Mouse (Mus musculus) limb, embryonic 15.5 days (tissue): ENCODE results near the gene Elavl3. TPM values are rescaled to one million over a fixed set of nuclear protein-coding genes. Genes with fewer than 3 reads are reported as not detected.
"Not testable (repeated sequence)": the region's sequence is repeated elsewhere in the genome, so short reads cannot be mapped to it uniquely, and the experiment has no call there.

Experiments used
- ATAC-seq: fragments of 200-750 bp; cut with Nextera tagmentation; 2 replicates; pipeline ENCODE4 v1.8.0; 2017; ENCODE audit warnings: low read depth, moderate TSS enrichment; ENCODE audit not compliant: insufficient number of reproducible peaks, low FRiP score, low TSS enrichment
- H3K27ac ChIP-seq: fragments of 300-500 bp; sonication (generic); 2 replicates; pipeline ENCODE4 v1.5.1; 2015; ENCODE audit warnings: moderate library complexity, mild to moderate bottlenecking, inconsistent platforms
- H3K27me3 ChIP-seq: fragments of 300-500 bp; sonication (generic); 2 replicates; pipeline ENCODE4 v1.6.1; 2015; ENCODE audit warnings: inconsistent platforms
- H3K36me3 ChIP-seq: fragments of 300-500 bp; sonication (generic); 2 replicates; pipeline ENCODE4 v1.6.1; 2015; ENCODE audit warnings: inconsistent platforms
- H3K4me1 ChIP-seq: fragments of 300-500 bp; sonication (generic); 2 replicates; pipeline ENCODE4 v1.6.1; 2015; ENCODE audit warnings: inconsistent platforms
- H3K4me2 ChIP-seq: fragments of 300-500 bp; sonication (generic); 2 replicates; pipeline ENCODE4 v1.6.1; 2015; ENCODE audit warnings: mild to moderate bottlenecking, inconsistent platforms
- H3K4me3 ChIP-seq: fragments of 300-500 bp; sonication (generic); 2 replicates; pipeline ENCODE4 v1.5.1; 2015; ENCODE audit warnings: mild to moderate bottlenecking, inconsistent platforms
- H3K9ac ChIP-seq: fragments of 300-500 bp; sonication (generic); 2 replicates; pipeline ENCODE4 v1.6.1; 2015; ENCODE audit warnings: inconsistent platforms
- H3K9me3 ChIP-seq: fragments of 300-500 bp; sonication (generic); 2 replicates; pipeline ENCODE4 v1.6.1; 2016; ENCODE audit warnings: inconsistent platforms
- WGBS: fragments of 180-500 bp; shearing (Covaris S2); methylation state at CpG from one replicate; pipeline ENCODE4 v1.1.7; 2015; 5-methylcytosine and 5-hydroxymethylcytosine counted together
- polyA plus RNA-seq: library from polyadenylated mRNA; unstranded; fragments of >200 nt; fragmentation: Nextera tagmentation; extraction: Ambion mirVana; gene quantifications from 2 replicates; pipeline ENCODE4 v1.2.1, GENCODE M21; 2015

The Elavl3 gene
- polyA plus RNA-seq, 1 experiment from 2014 or later: 0.10 TPM

DNA sequence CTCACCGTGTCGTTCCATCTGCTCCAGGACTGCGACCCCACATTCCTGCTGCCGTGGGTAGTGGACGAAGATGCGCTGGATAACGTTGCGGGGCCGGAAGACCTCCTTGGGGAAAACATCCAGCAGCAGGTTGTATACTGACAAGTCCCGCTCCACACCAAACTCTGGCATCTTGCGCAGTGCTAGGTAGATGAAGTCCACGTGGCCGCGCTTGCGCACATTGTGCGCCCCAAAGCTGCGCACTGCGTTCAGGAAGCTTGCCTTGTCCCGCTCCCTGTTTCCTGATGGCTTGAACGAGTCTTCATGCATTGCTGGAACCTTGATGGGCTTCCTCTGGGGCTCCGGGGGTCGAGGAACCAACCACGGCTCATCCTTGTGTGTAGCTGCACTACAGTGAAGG, 24.4 kb upstream of the Elavl3 start:
- no peak overlapping the region for H3K4me3 ChIP-seq
- no peak overlapping the region for H3K27ac ChIP-seq
- no peak for ATAC-seq
- 91% methylated on average over 23 of the region's 23 CpGs for WGBS
- H3K36me3 ChIP-seq: peaks cover 42% of the 10 kb centered on the region
- peaks cover 5% of the 10 kb centered on the region; the same call in 1 of the 2 replicates for H3K4me1 ChIP-seq
- H3K9me3 ChIP-seq: no peaks in the 10 kb centered on the region
- H3K9ac ChIP-seq: no peak overlapping the region
- H3K4me2 ChIP-seq: no peak overlapping the region
- H3K27me3 ChIP-seq: no peaks in the 10 kb centered on the region

GRCm38 (mm10) chr9:22075778-22076177, 24.0 kb upstream of the Elavl3 start:
- not testable (repeated sequence) for H3K4me3 ChIP-seq, H3K9me3 ChIP-seq, H3K4me1 ChIP-seq, H3K27me3 ChIP-seq, H3K4me2 ChIP-seq, ATAC-seq, H3K27ac ChIP-seq, H3K9ac ChIP-seq
- 69% methylated on average over 5 of the region's 5 CpGs for WGBS
- peaks cover 42% of the 10 kb centered on the region for H3K36me3 ChIP-seq

GRCm38 (mm10) chr9:22072276-22072675, 20.5 kb upstream of the Elavl3 start:
- WGBS: 90% methylated on average over 4 of the region's 4 CpGs
- Histone ChIP-seq H3K4me2 (no peak overlapping the region), H3K36me3 (peaks cover 41% of the 10 kb centered on the region), H3K27me3 (no peaks in the 10 kb centered on the region), H3K4me3 (no peak overlapping the region), H3K27ac (no peak overlapping the region), H3K4me1 (peaks cover 10% of the 10 kb centered on the region), H3K9me3 (no peaks in the 10 kb centered on the region), H3K9ac (no peak overlapping the region)
- no peak for ATAC-seq

DNA sequence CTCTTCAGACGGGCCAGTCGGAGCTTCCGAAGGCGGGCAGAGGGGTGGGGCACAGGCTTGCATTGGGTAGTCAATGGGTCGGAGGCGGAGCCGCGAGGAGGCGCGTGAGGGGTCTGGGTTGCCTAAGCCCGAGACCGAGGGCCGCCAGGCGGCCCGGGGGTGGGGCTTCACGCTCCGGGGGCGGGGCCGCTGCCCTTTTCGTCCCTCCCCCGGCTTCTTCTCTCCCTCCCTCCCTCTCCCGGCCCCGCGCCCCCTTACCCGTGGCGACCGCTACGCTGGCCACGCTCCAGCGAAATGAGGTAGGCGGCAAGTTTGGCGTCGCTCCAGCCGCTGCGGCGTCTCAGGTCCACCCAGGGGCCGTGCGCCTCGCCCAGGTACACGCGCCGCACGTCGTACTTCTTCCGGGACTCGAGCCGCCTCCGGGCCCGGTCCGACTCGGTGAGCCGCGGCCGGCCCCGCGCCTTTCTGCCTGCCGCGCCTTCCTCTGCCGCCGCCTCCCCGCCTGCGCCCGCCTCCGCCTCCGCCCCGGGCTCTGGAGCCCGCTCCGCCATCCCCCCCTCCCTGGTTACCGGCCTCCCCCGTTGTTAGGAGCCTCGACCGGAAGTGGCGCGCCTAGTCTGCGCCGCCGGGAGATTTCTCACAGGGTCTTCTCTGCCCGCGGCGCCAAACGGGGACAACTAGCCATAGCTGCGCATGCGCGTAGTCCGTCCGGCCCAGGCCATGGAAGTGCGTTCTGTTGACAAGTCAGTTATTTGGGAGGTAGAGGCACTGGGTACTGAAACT, 19.2 kb upstream of the Elavl3 start, which contains the start of the genes Gm49318 and Zfp653:
Gene Gm49318 (minus strand): TSS at position 469 of the 783 bp plus-strand sequence.
Gene Zfp653 (minus strand): TSS at position 586 of the 783 bp plus-strand sequence.
- Histone ChIP-seq H3K27ac (peak within 1 kb of the TSS; percentile 99), H3K36me3 (peaks cover 46% of the 10 kb centered on the region), H3K4me2 (peak within 1 kb of the TSS; percentile 56), H3K9ac (peak within 1 kb of the TSS; percentile 84), H3K27me3 (no peaks in the 10 kb centered on the region), H3K4me1 (peaks cover 10% of the 10 kb centered on the region), H3K9me3 (no peaks in the 10 kb centered on the region), H3K4me3 (peak within 1 kb of the TSS; percentile 85)
- peak; percentile 96 for ATAC-seq
- WGBS: under 1% methylated on average over 80 of the region's 87 CpGs

DNA sequence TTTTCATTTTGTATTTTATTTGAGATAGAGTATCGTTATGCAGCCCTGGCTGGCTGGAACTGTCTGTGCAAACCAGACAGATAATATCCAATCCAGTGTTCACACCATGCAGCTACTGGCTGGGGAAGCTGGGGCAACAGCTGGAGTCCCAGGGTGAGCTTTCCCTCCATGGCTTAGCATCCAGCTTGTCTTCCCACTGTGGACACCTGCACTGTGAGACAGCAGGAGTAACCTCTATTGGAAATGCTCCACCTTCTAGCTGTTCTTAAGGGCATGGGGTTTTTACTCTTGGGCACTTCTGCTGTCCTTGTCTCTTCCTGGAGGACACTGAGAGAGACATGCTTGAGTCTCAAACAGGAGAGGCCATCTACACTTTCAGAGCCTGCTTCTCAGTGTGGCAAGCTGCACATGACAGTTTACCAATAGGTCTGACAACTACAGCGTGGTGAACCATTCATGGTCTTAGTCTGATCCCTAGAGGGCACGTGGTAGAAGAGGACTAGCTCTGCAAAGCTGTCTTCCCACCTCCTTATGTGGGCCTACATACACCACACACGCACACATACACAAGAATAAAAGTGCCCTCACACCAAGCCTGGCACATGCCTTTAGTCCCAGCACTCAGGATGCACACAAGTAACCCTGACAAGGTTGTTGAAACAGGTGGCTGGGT, 18.2 kb upstream of the Elavl3 start:
- peak overlapping the region; percentile 64 for H3K27ac ChIP-seq
- no peaks in the 10 kb centered on the region for H3K9me3 ChIP-seq
- peak overlapping the region; percentile 56 for H3K4me2 ChIP-seq
- ATAC-seq: no peak
- H3K4me3 ChIP-seq: peak overlapping the region; percentile 85
- 69% methylated on average over 4 of the region's 4 CpGs for WGBS
- H3K4me1 ChIP-seq: peaks cover 10% of the 10 kb centered on the region
- 0 out of 2 replicates have a peak overlapping the region, but pooled peaks have one; percentile 84 for H3K9ac ChIP-seq
- no peaks in the 10 kb centered on the region for H3K27me3 ChIP-seq
- H3K36me3 ChIP-seq: peaks cover 52% of the 10 kb centered on the region

- 73% methylated on average over 5 of the region's 5 CpGs for WGBS
- Histone ChIP-seq H3K9ac (no peak overlapping the region), H3K4me2 (no peak overlapping the region), H3K27me3 (no peaks in the 10 kb centered on the region), H3K27ac (no peak overlapping the region), H3K4me1 (peaks cover 7% of the 10 kb centered on the region), H3K9me3 (no peaks in the 10 kb centered on the region), H3K4me3 (no peak overlapping the region), H3K36me3 (peaks cover 55% of the 10 kb centered on the region)
- ATAC-seq: no peak
These were observed 15.4 kb upstream of the Elavl3 start for GRCm38 (mm10) chr9:22067195-22067594.

- WGBS: 79% methylated on average over 3 of the region's 3 CpGs
- H3K36me3 ChIP-seq: peaks cover 61% of the 10 kb centered on the region
These were observed 14.6 kb upstream of the Elavl3 start for GRCm38 (mm10) chr9:22066433-22066832.

GRCm38 (mm10) chr9:22065642-22066041, 13.8 kb upstream of the Elavl3 start:
- H3K4me1 ChIP-seq: peaks cover 5% of the 10 kb centered on the region; the same call in 1 of the 2 replicates
- peaks cover 67% of the 10 kb centered on the region for H3K36me3 ChIP-seq
- H3K27me3 ChIP-seq: no peaks in the 10 kb centered on the region
- no peak for ATAC-seq
- WGBS: 94% methylated on average over 11 of the region's 11 CpGs
- H3K27ac ChIP-seq: no peak overlapping the region
- no peaks in the 10 kb centered on the region for H3K9me3 ChIP-seq
- no peak overlapping the region for H3K4me2 ChIP-seq
- no peak overlapping the region for H3K9ac ChIP-seq
- no peak overlapping the region for H3K4me3 ChIP-seq

More at GRCm38 (mm10) chr9:22066433-22066832, 14.6 kb upstream of the Elavl3 start:
- Histone ChIP-seq H3K27ac (no peak overlapping the region), H3K9me3 (no peaks in the 10 kb centered on the region), H3K4me3 (no peak overlapping the region), H3K27me3 (no peaks in the 10 kb centered on the region), H3K4me2 (no peak overlapping the region), H3K4me1 (peaks cover 5% of the 10 kb centered on the region; the same call in 1 of the 2 replicates), H3K9ac (no peak overlapping the region)
- ATAC-seq: no peak

- no peak overlapping the region for H3K9ac ChIP-seq
- no peak for ATAC-seq
- 87% methylated on average over 3 of the region's 3 CpGs for WGBS
- H3K27ac ChIP-seq: no peak overlapping the region
- H3K4me3 ChIP-seq: no peak overlapping the region
- H3K4me1 ChIP-seq: no peaks in the 10 kb centered on the region
- no peak overlapping the region for H3K4me2 ChIP-seq
- H3K27me3 ChIP-seq: no peaks in the 10 kb centered on the region
- H3K36me3 ChIP-seq: peaks cover 73% of the 10 kb centered on the region
- no peaks in the 10 kb centered on the region for H3K9me3 ChIP-seq
These were observed 12.5 kb upstream of the Elavl3 start for GRCm38 (mm10) chr9:22064341-22064740.

DNA sequence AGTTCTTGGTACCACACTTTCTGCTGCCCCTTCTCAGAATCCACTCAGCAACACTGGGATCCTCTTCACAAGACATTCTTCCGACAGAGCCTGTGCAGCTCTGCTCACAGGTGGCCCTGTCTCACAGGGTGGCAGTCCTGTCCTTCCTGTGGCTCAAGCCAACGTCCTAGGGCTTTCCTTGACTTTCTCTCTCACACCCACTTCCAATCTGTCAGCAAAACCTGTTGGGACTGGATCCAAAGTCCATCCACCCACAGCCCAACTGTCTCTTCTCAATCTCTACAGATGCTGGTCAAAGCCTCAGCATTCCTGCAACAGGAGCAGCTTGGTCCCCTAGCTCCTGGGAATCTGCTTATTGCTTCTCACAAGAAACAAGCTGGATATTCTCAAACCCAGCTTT, 9.5 kb upstream of the Elavl3 start:
- Histone ChIP-seq H3K4me2 (no peak overlapping the region), H3K27me3 (peaks cover 2% of the 10 kb centered on the region), H3K36me3 (peaks cover 81% of the 10 kb centered on the region), H3K4me3 (no peak overlapping the region), H3K9ac (no peak overlapping the region), H3K9me3 (no peaks in the 10 kb centered on the region), H3K4me1 (no peaks in the 10 kb centered on the region), H3K27ac (no peak overlapping the region)
- WGBS: 68% methylated on average over 2 of the region's 2 CpGs
- ATAC-seq: no peak

DNA sequence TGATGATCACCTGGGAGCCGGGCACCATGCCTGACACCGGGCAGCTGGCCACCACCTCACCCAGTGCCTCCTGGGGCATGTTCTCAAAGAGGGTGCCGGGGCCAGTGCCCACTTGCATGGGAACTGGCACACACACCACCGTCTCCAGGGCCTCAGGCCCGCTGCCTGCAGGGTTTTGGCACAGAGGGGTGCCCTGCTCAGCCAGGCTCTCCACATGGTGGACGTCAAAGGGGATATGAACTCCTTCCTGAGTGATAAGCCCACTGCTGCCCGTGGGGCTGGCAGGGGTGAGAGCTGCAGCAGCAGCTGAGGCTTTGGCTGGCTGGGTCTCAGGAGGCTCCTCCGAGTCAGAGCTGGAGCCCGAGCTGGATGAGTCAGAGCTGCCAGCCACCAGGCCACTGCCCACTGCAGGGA, 6.2 kb upstream of the Elavl3 start:
- peaks cover 6% of the 10 kb centered on the region for H3K4me1 ChIP-seq
- H3K36me3 ChIP-seq: peaks cover 52% of the 10 kb centered on the region
- no peak overlapping the region for H3K27ac ChIP-seq
- ATAC-seq: no peak
- no peak overlapping the region for H3K4me3 ChIP-seq
- 90% methylated on average over 9 of the region's 9 CpGs for WGBS
- H3K27me3 ChIP-seq: peaks cover 33% of the 10 kb centered on the region
- H3K9me3 ChIP-seq: no peaks in the 10 kb centered on the region
- H3K9ac ChIP-seq: no peak overlapping the region
- no peak overlapping the region for H3K4me2 ChIP-seq

DNA sequence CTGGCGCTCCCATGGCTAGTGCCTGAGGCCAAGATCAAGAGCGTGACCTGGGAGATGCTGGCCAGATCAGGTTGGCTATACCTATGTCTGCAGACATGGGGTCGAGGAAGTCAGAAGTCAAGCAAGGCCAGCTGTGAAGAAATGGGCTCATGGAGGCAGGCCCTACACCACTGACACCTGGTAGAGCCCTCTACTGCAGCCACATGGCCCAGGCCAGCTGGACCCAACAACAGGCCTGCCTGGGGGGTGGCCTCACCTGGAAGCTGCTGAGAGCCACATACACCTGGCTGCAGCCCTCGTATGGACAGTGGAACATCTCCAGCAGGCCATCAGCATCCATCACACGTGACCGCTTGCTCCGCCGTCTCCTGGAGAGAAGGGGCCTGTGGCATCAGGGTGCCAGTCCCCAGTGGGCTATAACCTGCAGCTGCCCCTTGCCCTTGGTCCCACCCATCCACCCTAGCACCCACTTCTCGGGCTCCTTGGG, 5.3 kb upstream of the Elavl3 start:
- Histone ChIP-seq H3K36me3 (peaks cover 42% of the 10 kb centered on the region), H3K9ac (no peak overlapping the region), H3K27ac (no peak overlapping the region), H3K27me3 (peaks cover 43% of the 10 kb centered on the region), H3K4me1 (peaks cover 7% of the 10 kb centered on the region), H3K9me3 (no peaks in the 10 kb centered on the region), H3K4me2 (no peak overlapping the region), H3K4me3 (no peak overlapping the region)
- ATAC-seq: no peak
- 87% methylated on average over 9 of the region's 9 CpGs for WGBS
